Mouse (Mus musculus) frontal cortex, adult 2 months (tissue): ENCODE results near the gene Xlr3a. TPM values are rescaled to one million over a fixed set of nuclear protein-coding genes. Genes with fewer than 3 reads are reported as not detected.
"Not testable (repeated sequence)": the region's sequence is repeated elsewhere in the genome, so short reads cannot be mapped to it uniquely, and the experiment has no call there.

Source experiments
- DNase-seq, 2 experiments: peaks; one replicate each; pipeline ENCODE4 v3.0.0; 2022; ENCODE audit warnings: low spot score in 1 of 2; ENCODE audit errors: extremely low spot score in 1 of 2
- polyA plus RNA-seq: library from polyadenylated mRNA; depleted of rRNA; stranded (reverse); fragments of >200 nt; gene quantifications from 2 replicates; pipeline ENCODE4 v1.2.3, GENCODE M21; 2012; rRNA removed

Xlr3a gene
- 1.6 and 2.1 TPM in 2 replicates for polyA plus RNA-seq

- DNase-seq, result not testable (repeated sequence)
These were observed at the start of gene Xlr3a for GRCm38 (mm10) chrX:73096941-73097508. Gene Xlr3a, minus strand, starts transcription at chrX:73097095.

DNA sequence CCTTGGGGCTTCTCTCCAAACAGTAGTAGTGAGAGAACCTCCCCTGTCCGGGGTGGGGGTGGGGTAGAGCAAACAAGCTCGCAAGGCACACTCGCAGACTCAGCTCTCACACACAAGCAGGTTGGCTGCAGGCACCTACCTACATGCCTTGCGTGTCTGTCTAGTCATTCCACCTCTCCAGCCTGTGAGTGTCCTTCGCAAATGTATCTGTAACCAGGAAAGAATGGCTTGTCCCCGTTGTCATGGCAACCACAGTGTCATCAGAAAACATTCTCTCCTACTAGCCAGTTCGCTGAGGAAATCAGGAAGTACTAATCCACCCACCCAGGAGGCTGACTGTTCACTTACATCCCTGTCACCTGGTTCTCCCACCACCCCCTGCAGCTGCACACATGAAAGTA lies 46.3 kb upstream of the Xlr3a start:
- DNase-seq, result not testable (repeated sequence)

GRCm38 (mm10) chrX:73122859-73123829 lies 26.2 kb upstream of the Xlr3a start:
- not testable (repeated sequence) for DNase-seq

DNA sequence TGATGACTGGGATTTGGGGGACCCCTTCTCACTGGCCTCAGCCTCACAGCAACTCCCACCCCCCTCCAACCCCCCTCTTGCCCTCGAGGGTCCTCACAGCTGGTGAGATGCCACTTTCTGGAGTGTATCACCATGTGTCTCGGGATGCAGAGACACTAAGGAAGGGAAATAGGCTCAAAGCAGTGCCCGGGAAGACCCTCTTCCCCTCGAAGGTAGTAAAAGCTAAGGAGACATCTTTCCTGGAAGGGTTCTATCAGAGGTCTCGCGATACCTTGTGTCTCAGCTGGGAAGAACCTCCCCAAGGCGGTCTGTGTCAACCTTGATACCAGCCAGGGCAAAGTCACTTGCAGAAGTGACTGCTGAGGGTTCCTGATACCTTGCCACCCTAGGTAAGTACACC lies 19.9 kb upstream of the Xlr3a start, which contains the start of gene Gm14685:
Gm14685 (plus strand) TSS at position 301 of the 400 bp plus-strand sequence.
- not testable (repeated sequence) for DNase-seq

- DNase-seq, result not testable (repeated sequence)
These were observed 14.4 kb downstream of the Xlr3a start, which contains the start of gene Xlr4a for GRCm38 (mm10) chrX:73082267-73083055. Gene Xlr4a, minus strand, starts transcription at chrX:73082478.

DNA sequence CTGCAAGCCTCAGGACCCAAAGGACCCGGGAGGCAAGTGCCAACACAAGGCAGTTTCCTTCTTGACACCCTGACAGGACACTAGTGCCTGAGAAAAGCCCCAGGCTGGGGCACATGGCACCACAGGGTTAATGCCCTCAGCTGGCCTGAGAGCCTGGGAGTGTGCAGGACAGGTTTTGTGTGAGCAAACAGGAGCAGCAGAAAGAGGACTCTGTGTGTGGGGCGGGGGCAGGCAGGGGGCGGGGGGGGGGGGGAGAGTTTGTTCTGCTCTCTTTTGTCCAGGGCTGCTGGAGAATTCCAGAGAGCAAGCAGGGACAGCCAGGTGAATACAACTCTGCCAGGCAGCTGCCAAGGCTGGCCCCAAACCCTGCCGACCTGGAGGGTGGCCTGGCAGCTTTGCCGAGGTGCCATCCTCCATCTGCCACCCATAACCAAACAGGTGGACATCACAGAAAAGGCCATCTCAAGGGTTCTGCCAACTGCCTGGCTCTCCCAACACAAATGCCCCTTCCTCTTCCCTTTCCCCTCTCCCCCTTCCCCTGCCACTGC lies 30.1 kb downstream of the Xlr3a start:
- DNase-seq, result not testable (repeated sequence)

GRCm38 (mm10) chrX:73064415-73064793 lies 32.5 kb downstream of the Xlr3a start, which contains the start of gene Pnma3:
Gene Pnma3, plus strand, starts transcription at chrX:73064787.
- no peak for DNase-seq

- peak in 1 of 2 experiments; percentile 9 for DNase-seq
These were observed 33.1 kb downstream of the Xlr3a start for GRCm38 (mm10) chrX:73063512-73064414.

DNA sequence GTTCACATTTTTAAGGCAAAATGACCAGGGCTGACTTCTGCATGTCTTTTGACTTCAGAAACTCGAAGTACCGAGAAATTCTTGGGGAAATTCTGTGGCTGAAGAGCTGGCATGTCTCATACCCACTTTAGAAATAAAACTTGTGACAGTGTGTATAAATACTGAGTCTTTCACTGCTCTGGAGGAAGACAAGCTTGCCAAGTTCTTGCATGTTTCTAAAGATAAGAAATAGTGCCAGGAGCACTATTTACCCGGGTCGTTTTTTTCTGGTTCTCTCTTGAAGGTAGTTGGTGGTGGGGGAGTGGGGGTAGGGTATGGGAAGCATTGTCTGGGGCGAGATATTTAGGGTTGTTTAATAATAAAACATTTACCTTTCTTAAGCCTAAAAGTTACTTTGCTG lies 34.6 kb downstream of the Xlr3a start:
- DNase-seq, result no peak

DNA sequence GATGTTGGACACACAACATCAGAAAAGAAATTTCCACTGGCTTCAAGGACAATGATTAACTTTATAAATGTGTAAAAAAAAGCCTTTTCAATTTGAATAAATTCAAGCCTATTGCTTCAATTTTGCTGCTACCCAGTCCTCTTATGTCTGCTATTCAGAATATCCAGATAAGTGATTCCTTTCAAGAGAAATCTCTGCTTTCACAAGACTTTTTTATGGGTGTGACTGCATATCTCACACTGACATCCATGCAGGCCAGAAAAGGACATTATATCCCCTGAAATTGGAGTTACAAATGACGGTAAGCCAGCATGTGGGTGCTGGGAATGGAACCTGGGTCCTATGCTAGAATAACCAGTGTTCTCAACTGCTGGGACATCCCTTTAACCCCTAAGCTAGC lies 35.4 kb downstream of the Xlr3a start:
- DNase-seq, result no peak

DNA sequence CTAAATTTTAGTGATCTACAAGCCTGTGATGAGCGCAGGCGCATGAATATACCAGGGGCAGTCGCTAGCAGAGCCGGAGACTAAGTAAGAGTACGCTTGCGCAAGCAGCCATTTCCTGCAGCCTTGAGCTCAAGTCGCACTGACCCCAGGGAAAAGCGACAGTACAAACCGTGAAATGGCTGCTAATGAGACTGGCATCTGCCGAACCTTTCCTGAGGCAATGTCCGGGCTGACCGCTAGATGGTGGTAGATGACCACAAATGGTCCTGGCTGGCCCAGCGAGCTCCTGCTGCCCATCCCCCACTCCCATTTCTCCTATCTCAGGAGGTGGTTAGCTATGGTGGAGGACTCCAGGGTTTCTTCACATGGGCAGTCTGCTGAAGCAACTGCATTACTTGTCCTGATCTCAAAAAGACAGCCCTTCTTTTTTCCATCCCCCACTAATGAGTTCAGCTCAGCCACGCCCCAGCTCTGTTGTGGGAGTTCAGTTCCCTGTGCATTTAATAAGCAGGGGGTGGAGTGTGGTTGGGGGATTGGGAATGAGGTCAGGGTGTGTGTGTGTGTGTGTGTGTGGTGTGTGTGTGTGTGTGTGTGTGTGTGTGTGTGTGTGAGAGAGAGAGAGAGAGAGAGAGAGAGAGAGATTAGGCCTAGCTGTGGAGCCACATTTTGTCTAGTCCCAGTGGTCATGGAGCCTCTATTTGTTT lies 42.9 kb downstream of the Xlr3a start:
- peak; percentile 89 to 97 for DNase-seq

GRCm38 (mm10) chrX:73039666-73040065 lies 57.2 kb downstream of the Xlr3a start:
- no peak for DNase-seq

- no peak for DNase-seq
These were observed 58.1 kb downstream of the Xlr3a start for GRCm38 (mm10) chrX:73038831-73039230.

GRCm38 (mm10) chrX:73037003-73037402 lies 59.9 kb downstream of the Xlr3a start, which contains the start of gene Pnma5:
Gene Pnma5, minus strand, starts transcription at chrX:73037103.
- DNase-seq, result no peak

Other genes with a start within 250 kb of the Xlr3a start
- gene Cetn2, start 178.7 kb downstream of the Xlr3a start, polyA plus RNA-seq, result 51.8 and 56.0 TPM in 2 replicates
- 28.8 TPM in 2 replicates for gene Nsdhl, start 178.5 kb downstream of the Xlr3a start, polyA plus RNA-seq
- 0.44 and 0.72 TPM in 2 replicates for gene Zfp185, start 109.8 kb downstream of the Xlr3a start, polyA plus RNA-seq
- gene Pnma5, start 60.0 kb downstream of the Xlr3a start, polyA plus RNA-seq, result 0.25 and 0.30 TPM in 2 replicates
- 14.2 and 19.4 TPM in 2 replicates for gene Pnma3, start 32.3 kb downstream of the Xlr3a start, polyA plus RNA-seq
- 0.18 and 0.99 TPM in 2 replicates for gene Xlr4a, start 14.6 kb downstream of the Xlr3a start, polyA plus RNA-seq
- 0.32 and 0.46 TPM in 2 replicates for gene Gm14685, start 20.0 kb upstream of the Xlr3a start, polyA plus RNA-seq
- not detected in 2 replicates for gene Xlr5b, start 51.7 kb upstream of the Xlr3a start, polyA plus RNA-seq
- gene DXBay18, start 52.4 kb upstream of the Xlr3a start, polyA plus RNA-seq, result 0.32 and 0.42 TPM in 2 replicates
- not detected in 2 replicates for gene Spin2d, start 79.9 kb upstream of the Xlr3a start, polyA plus RNA-seq
- gene Xlr3b, start 95.1 kb upstream of the Xlr3a start, polyA plus RNA-seq, result 3.8 and 6.8 TPM in 2 replicates
- 0.92 and 1.8 TPM in 2 replicates for gene Xlr4b, start 117.2 kb upstream of the Xlr3a start, polyA plus RNA-seq
- gene F8a, start 131.2 kb upstream of the Xlr3a start, polyA plus RNA-seq, result 14.7 and 16.6 TPM in 2 replicates
- 0.12 and 0.40 TPM in 2 replicates for gene Xlr4c, start 146.0 kb upstream of the Xlr3a start, polyA plus RNA-seq
- gene Xlr3c, start 168.3 kb upstream of the Xlr3a start, polyA plus RNA-seq, result 0.06 TPM in 1 of 2 replicates, not detected in the other
- gene Xlr5a, start 195.9 kb upstream of the Xlr3a start, polyA plus RNA-seq, result 0.13 TPM in 1 of 2 replicates, not detected in the other
- not detected in 2 replicates for gene Xlr5c, start 195.9 kb upstream of the Xlr3a start, polyA plus RNA-seq
- not detected in 2 replicates for gene Gm45015, start 239.7 kb upstream of the Xlr3a start, polyA plus RNA-seq
- 16.9 and 17.5 TPM in 2 replicates for gene Zfp275, start 245.5 kb upstream of the Xlr3a start, polyA plus RNA-seq